Comparison of ENCODE assay signal across 8 mouse cellular contexts in genomic region chrX:167382854-167383186, GRCm38 (mm10). TPM values are rescaled to one million over a fixed set of nuclear protein-coding genes. Genes with fewer than 3 reads are reported as not detected.
DNase-seq lines count a peak whose midpoint lies in the region; ATAC-seq and TF ChIP-seq lines count a peak whose summit lies in the region.

No protein-coding gene starts in this region.

- no peak for TF ChIP-seq CTCF in spleen, adult 2 months (IDR thresholded peaks at IDR 0.05; ENCODE audit: extremely low read depth, insufficient read depth, insufficient read length, insufficient replicate concordance)

- H3K4me2 ChIP-seq in limb, embryonic 13.5 days (replicated peaks): peak overlapping the region; percentile 72

- TF ChIP-seq POLR2A in spleen, adult 2 months (IDR thresholded peaks at IDR 0.05; ENCODE audit: low read depth, low read length): no peak

- no peaks in the 10 kb centered on the region for H3K27me3 ChIP-seq in spleen, adult 2 months (ENCODE audit: control insufficient read depth, insufficient read depth, low read length)
- peaks cover 57% of the 10 kb centered on the region for H3K27me3 ChIP-seq in limb, embryonic 13.5 days

- H3K9ac ChIP-seq in limb, embryonic 13.5 days: 0 out of 2 replicates have a peak overlapping the region, but pooled peaks have one; percentile 75

- ATAC-seq in limb, embryonic 13.5 days (ENCODE audit: low FRiP score, low read depth): peak; percentile 41; the same call in 1 of the 2 replicates
- peak; percentile 68 for ATAC-seq in neutrophil, adult 5-6 weeks (ENCODE audit: extremely low read depth, insufficient number of reproducible peaks, low FRiP score, poor library complexity, severe bottlenecking)

- no peaks in the 10 kb centered on the region for H3K9me3 ChIP-seq in limb, embryonic 13.5 days

- H3K27ac ChIP-seq in spleen, adult 2 months (ENCODE audit: insufficient read depth, low read length): peak overlapping the region; percentile 58
- no peak overlapping the region for H3K27ac ChIP-seq in limb, embryonic 13.5 days

- peak; percentile 1 for DNase-seq in cerebellum, adult 11 months
- DNase-seq in cerebellum, postnatal 4 days (ENCODE audit: low spot score in 2 of 2): no peak
- no peak for DNase-seq in spleen, adult 2 months (ENCODE audit: low read depth in 1 of 2, low spot score in 2 of 2)
- DNase-seq in spleen, postnatal 14 days (ENCODE audit: low spot score in 2 of 2): no peak
- DNase-seq in thymus, postnatal 0 days (ENCODE audit: low spot score): no peak
- no peak for DNase-seq in right cerebral cortex, adult 18-20 months

- WGBS in spleen, adult 2 months: 33% methylated on average over 7 of the region's 7 CpGs
- 43% methylated on average over 7 of the region's 7 CpGs for WGBS in limb, embryonic 13.5 days

- H3K4me3 ChIP-seq in spleen, adult 2 months (ENCODE audit: extremely low read depth, insufficient read depth, insufficient read length): peak overlapping the region; percentile 77; the same call in 1 of the 2 replicates
- peak overlapping the region; percentile 57 for H3K4me3 ChIP-seq in limb, embryonic 13.5 days

- H3K36me3 ChIP-seq in spleen, adult 2 months (ENCODE audit: control insufficient read depth, insufficient read depth, low read length): no peaks in the 10 kb centered on the region
- no peaks in the 10 kb centered on the region for H3K36me3 ChIP-seq in limb, embryonic 13.5 days

- no peaks in the 10 kb centered on the region; the same call in 1 of the 2 replicates for H3K4me1 ChIP-seq in spleen, adult 2 months (ENCODE audit: control insufficient read depth, insufficient read depth, insufficient read length)
- no peaks in the 10 kb centered on the region for H3K4me1 ChIP-seq in limb, embryonic 13.5 days

RNA-seq across cellular contexts. Expression of gene Prps2, which starts 0.3 kb away (rescaled TPM):
- 19.7 and 26.6 TPM in 2 replicates for polyA plus RNA-seq in spleen, adult 2 months (2012; rRNA removed)
- 13.3 and 13.9 TPM in 2 replicates for polyA plus RNA-seq in limb, embryonic 13.5 days (2015; fragmentation: Nextera tagmentation; extraction: Ambion mirVana)
- total RNA-seq in neutrophil, adult 5-6 weeks (2017): 26.8 and 30.5 TPM in 2 replicates
- 108 and 125 TPM in 2 replicates for polyA plus RNA-seq in thymus, postnatal 0 days (2015; fragmentation: Nextera tagmentation; extraction: Ambion mirVana)

RNA-seq across cellular contexts. Expression of gene Tlr7, which starts 52.5 kb away (rescaled TPM):
- polyA plus RNA-seq in spleen, adult 2 months (2012; rRNA removed): 1.8 and 2.6 TPM in 2 replicates
- polyA plus RNA-seq in limb, embryonic 13.5 days (2015; fragmentation: Nextera tagmentation; extraction: Ambion mirVana): 0.59 and 1.3 TPM in 2 replicates
- 20.4 and 26.4 TPM in 2 replicates for total RNA-seq in neutrophil, adult 5-6 weeks (2017)
- polyA plus RNA-seq in thymus, postnatal 0 days (2015; fragmentation: Nextera tagmentation; extraction: Ambion mirVana): 1.5 and 2.0 TPM in 2 replicates
